Comparison of ENCODE assay signal across 25 mouse cellular contexts in the genomic region with DNA sequence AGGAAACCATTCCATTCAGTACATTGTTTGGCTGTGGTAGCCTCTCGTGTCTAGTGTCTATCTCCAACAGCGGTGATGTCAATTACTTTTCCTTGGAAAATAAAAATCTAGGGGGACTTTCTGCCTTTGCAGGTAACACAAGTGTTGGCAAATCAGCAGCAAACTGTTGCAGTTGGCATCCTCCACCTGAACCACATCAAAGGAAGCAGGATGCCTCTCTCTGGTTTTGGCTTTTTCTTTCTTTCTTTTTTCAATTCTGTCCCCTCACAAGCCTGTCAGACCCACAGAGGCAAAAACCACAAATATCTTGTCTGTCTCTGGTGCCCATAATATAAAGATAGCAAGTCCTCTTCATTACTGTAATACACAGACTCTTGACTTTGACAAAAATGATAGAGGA. TPM values are rescaled to one million over a fixed set of nuclear protein-coding genes. Genes with fewer than 3 reads are reported as not detected.
DNase-seq lines count a peak whose midpoint lies in the region.
"Had no signal": no experiment of that assay in that cellular context is flagged by ENCODE, and none has a peak within 500 bp of the region (broad histone marks: within the 10 kb centered on the region; RNA-seq: fewer than 3 reads in every experiment).

No protein-coding gene starts in this region.

- intact Hi-C loops in heart, postnatal 14 days (cut with DNase I): no loop called here

- peak; percentile 33 for DNase-seq in heart, adult 11 months
- no peak for DNase-seq in heart, postnatal 14 days
- peak; percentile 22 for DNase-seq in thymus, postnatal 14 days
- DNase-seq in thymus, postnatal 4 days: no peak
- peak; percentile 63 for DNase-seq in naive thymus-derived CD4-positive, alpha-beta T cell, adult 2 months (ENCODE audit: low read depth)
- no peak for DNase-seq in right cerebral cortex, adult 2 months (ENCODE audit: low spot score in 2 of 2)
- DNase-seq in layer of hippocampus, adult 9-10 months (ENCODE audit: low spot score): no peak
- DNase-seq: adrenal gland, adult 2 months; adrenal gland, postnatal 14 days; B cell, adult 2 months; cerebellum, adult 11 months; cerebellum, adult 2 months; cerebellum, adult 9-11 months; cerebellum, postnatal 25 days; forebrain, postnatal 0 days; gastrocnemius, adult 2 months; gastrocnemius, postnatal 14 days; heart, adult 18-20 months; heart, postnatal 10 days; heart, postnatal 4 days had no signal

RNA-seq across cellular contexts. Expression of gene Actl9, which starts 23.9 kb away (rescaled TPM):
- not detected for total RNA-seq in heart, postnatal 14 days (2021)
- total RNA-seq: adrenal gland, adult 2 months; adrenal gland, postnatal 4 days; CH12.LX; common myeloid progenitor, adult 5-6 weeks; forebrain, postnatal 0 days; gastrocnemius, adult 2 months; gastrocnemius, postnatal 14 days; gastrocnemius, postnatal 4 days; heart, adult 18-20 months; heart, postnatal 10 days; heart, postnatal 4 days; hindbrain, postnatal 0 days had no signal

Comparison
In these comparisons a context has a peak if more than half of its experiments do, and no peak if none do; other contexts are left out.
1. DNase-seq: peak in heart, adult 11 months (single experiment), thymus, postnatal 14 days (single experiment) and naive thymus-derived CD4-positive, alpha-beta T cell, adult 2 months (single experiment); none in heart, postnatal 14 days (0 of 2), thymus, postnatal 4 days (single experiment), right cerebral cortex, adult 2 months (0 of 2) and layer of hippocampus, adult 9-10 months (single experiment).